Mouse (Mus musculus) forebrain, postnatal 0 days (tissue): ENCODE measurements around the gene Slc7a5. TPM values are rescaled to one million over a fixed set of nuclear protein-coding genes. Genes with fewer than 3 reads are reported as not detected.

Experiments used
- ATAC-seq: fragments of 200-750 bp; cut with Nextera tagmentation; 2 replicates; pipeline ENCODE4 v1.8.0; 2017; ENCODE audit warnings: mild to moderate bottlenecking, moderate library complexity
- DNase-seq: peaks from one replicate; pipeline ENCODE4 v3.0.0-alpha.2; 2015
- H3K27ac ChIP-seq: fragments of 300-500 bp; sonication (generic); 2 replicates; pipeline ENCODE4 v1.5.1; 2014; ENCODE audit warnings: low read depth, mild to moderate bottlenecking, antibody characterized with exemption, low read length, moderate library complexity, mixed read lengths
- H3K27me3 ChIP-seq: fragments of 300-500 bp; sonication (generic); 2 replicates; pipeline ENCODE4 v1.6.1; 2014; ENCODE audit warnings: mild to moderate bottlenecking, low read length, mixed read lengths; ENCODE audit not compliant: insufficient read depth
- H3K36me3 ChIP-seq: fragments of 300-500 bp; sonication (generic); 2 replicates; pipeline ENCODE4 v1.6.1; 2014; ENCODE audit warnings: mild to moderate bottlenecking, moderate library complexity; ENCODE audit not compliant: insufficient read depth
- H3K4me1 ChIP-seq: fragments of 300-500 bp; sonication (generic); 2 replicates; pipeline ENCODE4 v1.6.1; 2014; ENCODE audit warnings: antibody characterized with exemption; ENCODE audit not compliant: insufficient read depth
- H3K4me2 ChIP-seq: fragments of 300-500 bp; sonication (generic); 2 replicates; pipeline ENCODE4 v1.6.1; 2014; ENCODE audit warnings: low read depth, mild to moderate bottlenecking, moderate library complexity
- H3K4me3 ChIP-seq: fragments of 300-500 bp; sonication (generic); 2 replicates; pipeline ENCODE4 v1.5.1; 2014; ENCODE audit warnings: low read depth, low read length, mixed read lengths
- H3K9ac ChIP-seq: fragments of 300-500 bp; sonication (generic); 2 replicates; pipeline ENCODE4 v1.6.1; 2014; ENCODE audit warnings: mild to moderate bottlenecking
- H3K9me3 ChIP-seq: fragments of 300-500 bp; sonication (generic); 2 replicates; pipeline ENCODE4 v1.6.1; 2016; ENCODE audit warnings: low read length
- CTCF ChIP-seq: sonication (generic); IDR thresholded peaks from 2 replicates; pipeline ENCODE4 v1.5.1; 2016; ENCODE audit warnings: antibody characterized with exemption, control low read depth, low read depth
- WGBS: fragments of 180-500 bp; shearing (Covaris S2); extraction: QIAGEN DNeasy Blood & Tissue Kit; methylation state at CpG from one replicate; pipeline ENCODE4 v1.1.7; 2014; 5-methylcytosine and 5-hydroxymethylcytosine counted together
- polyA plus RNA-seq: library from polyadenylated mRNA; unstranded; fragments of >200 nt; fragmentation: Nextera tagmentation; extraction: Ambion mirVana; gene quantifications from 2 replicates; pipeline ENCODE4 v1.2.1, GENCODE M21; 2015
- total RNA-seq: library from RNA; depleted of rRNA; stranded (reverse); fragments of >200 nt; gene quantifications from 2 replicates; pipeline ENCODE4 v1.2.3, GENCODE M21; 2014

Gene Slc7a5
- total and polyA plus RNA-seq, 2 experiments from 2014 or later, result 67.9 to 99.4 TPM

DNA sequence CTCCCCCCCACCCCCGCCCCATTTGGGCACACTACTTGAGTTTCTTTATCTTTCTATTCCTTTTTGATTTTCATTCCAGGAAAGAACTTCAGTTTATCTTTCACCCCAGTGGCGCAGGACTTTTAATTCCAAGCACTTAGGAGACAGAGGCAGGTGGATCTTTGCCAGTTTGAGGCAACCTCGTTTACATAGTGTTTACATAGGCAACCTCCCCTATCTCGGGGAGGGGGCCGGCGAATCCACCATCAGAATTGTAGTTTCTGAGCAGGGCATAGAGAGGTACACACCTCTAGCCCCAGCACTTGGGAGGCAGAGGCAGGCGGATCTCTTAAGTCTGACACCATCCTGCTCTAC lies 44.1 kb upstream of the Slc7a5 start:
- Histone ChIP-seq H3K27ac (peak overlapping the region; percentile 97), H3K4me1 (peaks cover 17% of the 10 kb centered on the region), H3K4me2 (peak overlapping the region; percentile 93), H3K9ac (peak overlapping the region; percentile 91), H3K9me3 (no peaks in the 10 kb centered on the region), H3K27me3 (no peaks in the 10 kb centered on the region), H3K4me3 (peak overlapping the region; percentile 68), H3K36me3 (peaks cover 8% of the 10 kb centered on the region)
- 30% methylated on average over 7 of the region's 7 CpGs for WGBS
- TF ChIP-seq CTCF, result no peak
- DNase-seq, result no peak
- ATAC-seq, result no peak

DNA sequence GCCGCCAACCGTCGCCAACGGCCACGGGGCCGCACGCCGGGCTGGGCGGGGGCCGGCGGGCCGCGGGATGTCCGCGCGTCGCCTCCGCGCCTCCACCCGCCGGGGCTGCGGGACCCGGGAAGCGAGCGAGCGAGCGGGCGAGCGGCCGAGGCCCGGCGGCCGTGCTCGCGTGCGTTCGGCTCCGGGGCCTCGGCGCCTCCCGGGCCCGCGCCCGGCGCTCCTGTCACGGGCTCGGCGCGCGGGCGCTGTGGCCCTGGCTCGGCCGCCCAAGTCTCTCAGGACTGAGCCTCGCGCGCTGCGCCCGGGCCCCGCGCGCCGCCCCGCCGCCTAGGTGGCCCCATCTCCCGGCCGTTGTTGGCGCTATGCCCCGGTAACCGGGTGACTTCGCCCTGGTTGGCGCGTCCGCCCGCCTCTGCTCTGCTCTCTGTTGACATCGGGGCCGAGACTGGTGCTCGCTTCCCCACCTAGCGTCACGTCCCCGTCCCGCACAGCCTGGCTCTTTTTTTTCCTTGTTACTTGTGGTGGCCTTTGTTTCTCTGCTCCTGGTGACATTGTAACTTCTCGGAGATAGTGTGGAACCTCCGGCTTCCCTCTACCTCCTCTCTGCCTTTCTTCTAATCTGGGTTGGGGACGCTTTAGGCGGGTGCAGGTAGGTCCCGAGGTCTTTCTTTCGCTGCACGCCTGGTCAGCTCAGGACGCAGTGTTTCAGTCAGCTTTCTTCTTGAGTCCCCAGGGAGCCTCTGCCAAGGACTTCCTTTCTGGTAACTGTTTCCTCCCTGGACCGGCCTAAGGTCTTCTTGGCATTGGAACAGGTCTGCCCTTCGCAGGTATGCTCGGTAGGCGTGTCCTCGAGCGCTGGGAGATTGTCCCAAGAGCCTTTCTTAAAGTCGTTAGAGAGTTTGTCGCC lies 43.5 kb upstream of the Slc7a5 start:
- peak overlapping the region; percentile 91 for H3K9ac ChIP-seq
- H3K27ac ChIP-seq, result peak overlapping the region; percentile 97
- 3% methylated on average over 80 of the region's 97 CpGs for WGBS
- peak; percentile 1; the same call in 1 of the 2 replicates for ATAC-seq
- H3K4me2 ChIP-seq, result peak overlapping the region; percentile 93
- peaks cover 17% of the 10 kb centered on the region for H3K4me1 ChIP-seq
- H3K4me3 ChIP-seq, result peak overlapping the region; percentile 68
- peak; percentile 55 for DNase-seq
- H3K36me3 ChIP-seq, result peaks cover 5% of the 10 kb centered on the region
- peak; percentile 55 for TF ChIP-seq CTCF
- no peaks in the 10 kb centered on the region for H3K27me3 ChIP-seq
- no peaks in the 10 kb centered on the region for H3K9me3 ChIP-seq

DNA sequence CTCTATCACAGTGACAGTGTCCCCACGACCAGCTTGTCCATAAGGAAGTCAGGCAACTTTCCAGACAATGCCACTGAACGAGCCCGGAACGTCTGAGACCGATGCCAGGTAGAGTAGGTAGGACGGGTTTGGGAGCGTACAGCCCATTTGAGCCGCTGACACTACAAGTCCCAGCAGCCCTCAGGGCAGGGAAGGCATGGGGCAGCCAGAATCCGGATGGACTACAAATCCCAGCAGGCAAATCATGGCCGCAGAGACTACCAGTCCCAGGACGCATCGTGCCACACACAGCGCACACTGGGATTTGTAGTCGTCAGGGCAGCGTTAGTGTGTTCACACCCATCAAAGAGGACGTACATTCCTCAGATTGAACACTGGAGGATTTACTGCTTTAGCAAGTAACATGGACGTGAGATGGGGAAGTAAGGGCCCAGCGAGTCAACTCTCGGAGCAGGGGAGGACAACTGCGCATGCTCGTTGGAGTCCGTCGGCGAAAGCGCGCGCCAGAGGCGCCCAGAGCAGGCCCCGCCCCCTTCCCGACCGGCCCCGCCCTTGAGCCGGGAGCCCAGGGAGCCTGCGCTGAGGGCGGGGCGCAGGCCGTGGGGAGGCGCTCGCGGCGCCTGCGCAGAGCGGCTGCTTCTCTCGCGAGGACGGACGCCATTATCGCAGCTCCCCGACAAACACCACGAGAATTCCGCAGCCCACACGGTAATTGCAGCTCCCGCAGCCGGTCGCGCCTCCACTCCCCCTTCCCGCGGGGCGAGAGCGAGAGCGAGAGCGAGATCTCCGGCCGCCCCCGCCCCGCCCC lies 42.7 kb upstream of the Slc7a5 start:
- Histone ChIP-seq H3K27me3 (no peaks in the 10 kb centered on the region), H3K4me3 (peak overlapping the region; percentile 68), H3K36me3 (no peaks in the 10 kb centered on the region), H3K27ac (peak overlapping the region; percentile 97), H3K9ac (peak overlapping the region; percentile 91), H3K4me1 (peaks cover 17% of the 10 kb centered on the region), H3K9me3 (no peaks in the 10 kb centered on the region), H3K4me2 (peak overlapping the region; percentile 93)
- 2% methylated on average over 54 of the region's 66 CpGs for WGBS
- DNase-seq (peak; percentile 100), ATAC-seq (peak; percentile 96)
- no peak for TF ChIP-seq CTCF

DNA sequence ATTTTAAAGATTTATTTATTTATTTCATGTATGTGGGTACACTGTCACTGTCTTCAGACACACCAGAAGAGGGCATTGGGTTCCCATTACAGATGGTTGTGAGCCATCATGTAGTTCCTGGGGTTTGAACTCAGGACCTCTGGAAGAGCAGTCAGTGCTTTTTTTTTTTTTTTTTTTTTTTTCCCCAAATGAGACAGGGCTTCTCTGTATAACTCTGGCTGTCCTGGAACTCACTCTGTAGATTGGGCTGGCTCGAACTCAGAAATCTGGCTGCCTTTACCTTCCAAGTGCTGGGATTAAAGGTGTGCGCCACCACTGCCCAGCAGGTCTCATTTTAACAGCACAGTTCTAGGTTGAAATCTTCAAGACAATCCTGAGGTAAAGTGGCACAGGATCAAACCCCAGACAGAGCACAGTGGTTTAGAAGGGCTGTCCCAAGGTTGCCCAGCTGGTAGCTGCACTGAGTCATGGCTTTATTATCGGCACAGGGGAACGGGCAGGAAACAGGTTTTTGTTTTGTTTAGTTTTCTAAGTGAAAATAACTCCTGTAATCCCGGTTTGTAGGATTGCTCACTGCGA lies 41.8 kb upstream of the Slc7a5 start, which contains the start of gene Banp:
Gene Banp (plus strand): TSS at position 529 of the 579 bp plus-strand sequence.
- 61% methylated on average over 6 of the region's 6 CpGs for WGBS
- Histone ChIP-seq H3K4me3 (peak within 1 kb of the TSS; percentile 68), H3K4me1 (peaks cover 17% of the 10 kb centered on the region), H3K4me2 (peak within 1 kb of the TSS; percentile 93), H3K27ac (peak within 1 kb of the TSS; percentile 97), H3K9ac (peak within 1 kb of the TSS; percentile 91), H3K9me3 (no peaks in the 10 kb centered on the region), H3K36me3 (no peaks in the 10 kb centered on the region), H3K27me3 (no peaks in the 10 kb centered on the region)
- no peak for DNase-seq
- no peak for TF ChIP-seq CTCF
- no peak for ATAC-seq

GRCm38 (mm10) chr8:121948321-121949145 lies 41.0 kb upstream of the Slc7a5 start:
- Histone ChIP-seq H3K4me1 (peaks cover 17% of the 10 kb centered on the region), H3K4me2 (peak overlapping the region; percentile 65), H3K9me3 (no peaks in the 10 kb centered on the region), H3K4me3 (peak overlapping the region; percentile 34), H3K27me3 (no peaks in the 10 kb centered on the region), H3K9ac (peak overlapping the region; percentile 49), H3K27ac (peak overlapping the region; percentile 51), H3K36me3 (no peaks in the 10 kb centered on the region)
- no peak for DNase-seq
- 53% methylated on average over 19 of the region's 19 CpGs for WGBS
- TF ChIP-seq CTCF, result no peak
- ATAC-seq, result no peak

GRCm38 (mm10) chr8:121947753-121948141 lies 40.3 kb upstream of the Slc7a5 start:
- Histone ChIP-seq H3K4me3 (peak overlapping the region; percentile 34), H3K9ac (peak overlapping the region; percentile 49), H3K4me2 (peak overlapping the region; percentile 65), H3K27me3 (no peaks in the 10 kb centered on the region), H3K36me3 (no peaks in the 10 kb centered on the region), H3K4me1 (peaks cover 17% of the 10 kb centered on the region), H3K9me3 (no peaks in the 10 kb centered on the region), H3K27ac (peak overlapping the region; percentile 62)
- ATAC-seq (no peak), DNase-seq (peak; percentile 93)
- under 1% methylated on average over 18 of the region's 18 CpGs for WGBS
- TF ChIP-seq CTCF, result no peak
